Mouse (Mus musculus) olfactory bulb, adult 2 months (tissue): ENCODE results near the gene Ppp1r14b.

ENCODE experiments used
- CTCF ChIP-seq: fragments of 200-500 bp; IDR thresholded peaks from 2 replicates; pipeline ENCODE4 v1.5.1; 2012; ENCODE audit warnings: low read depth, mild to moderate bottlenecking, low read length, moderate library complexity; ENCODE audit not compliant: insufficient read depth
- POLR2A ChIP-seq: fragments of 200-500 bp; IDR thresholded peaks from 2 replicates; pipeline ENCODE4 v1.6.1; 2012; ENCODE audit warnings: mild to moderate bottlenecking, low read depth, low read length, moderate library complexity; ENCODE audit not compliant: insufficient read depth

- no peak for TF ChIP-seq CTCF
- no peak for TF ChIP-seq POLR2A
Observed at GRCm38 (mm10) chr19:7014481-7015135, 39.8 kb downstream of the Ppp1r14b start.
